Mouse (Mus musculus): ENCODE measurements around the gene Colgalt1. TPM values are rescaled to one million over a fixed set of nuclear protein-coding genes. Genes with fewer than 3 reads are reported as not detected.
A peak's percentile ranks its signal among the peaks of the same experiment; 100 is the strongest.

Colgalt1 gene
- polyA plus RNA-seq (2014; fragmentation: Nextera tagmentation; extraction: Ambion mirVana), result 45.2 and 45.4 TPM in 2 replicates

DNA sequence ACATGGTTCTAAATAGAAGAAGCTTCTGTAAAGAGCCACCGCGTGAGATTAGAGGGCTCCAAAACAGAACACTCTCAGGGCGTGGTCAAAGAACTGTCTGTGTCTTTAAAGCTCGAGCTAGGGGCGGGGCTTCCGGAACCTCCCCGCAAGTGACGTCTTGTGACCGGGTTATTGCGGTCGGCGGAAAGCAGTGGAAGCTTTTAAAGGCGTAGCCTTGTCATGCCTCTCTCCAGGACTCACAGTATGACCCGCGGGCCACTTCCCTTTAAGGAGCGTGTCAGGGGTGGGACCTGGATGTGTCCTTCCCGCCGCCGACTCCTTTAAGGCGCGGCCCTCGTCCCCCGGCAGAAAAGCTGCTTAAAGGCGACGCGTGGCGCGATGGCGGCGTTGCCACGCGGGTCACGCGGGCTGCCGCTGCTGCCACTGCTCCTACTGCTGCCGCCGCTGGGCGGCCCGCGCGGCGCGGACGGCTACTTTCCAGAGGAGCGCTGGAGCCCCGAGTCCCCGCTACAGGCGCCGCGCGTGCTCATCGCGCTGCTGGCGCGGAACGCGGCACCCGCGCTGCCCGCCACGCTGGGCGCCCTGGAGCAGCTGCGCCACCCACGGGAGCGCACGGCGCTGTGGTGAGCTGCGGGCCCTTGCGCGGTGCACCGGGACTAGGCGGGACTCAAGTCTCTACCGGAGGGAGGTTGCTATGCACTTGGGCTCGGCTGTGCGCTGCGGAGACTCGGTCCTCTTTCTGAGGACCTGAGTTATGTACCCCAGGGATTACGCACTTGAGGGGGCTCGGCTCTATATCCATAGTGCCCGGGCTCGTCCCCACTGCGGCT lies at the start of gene Colgalt1:
Colgalt1 (plus strand) TSS at position 177 of the 830 bp plus-strand sequence.
- H3K4me1 ChIP-seq (replicated peaks; ENCODE audit: control insufficient read depth, insufficient read depth, low read length), result peaks cover 13% of the 10 kb centered on the region
- H3K27me3 ChIP-seq (replicated peaks; ENCODE audit: control insufficient read depth, insufficient read depth, low read length), result no peaks in the 10 kb centered on the region
- under 1% methylated on average over 82 of the region's 82 CpGs for WGBS
- peak within 1 kb of the TSS; percentile 79 for H3K27ac ChIP-seq (ENCODE audit: low read depth, low read length)
- H3K4me3 ChIP-seq (ENCODE audit: low read depth, low read length), result peak within 1 kb of the TSS; percentile 97
- H3K36me3 ChIP-seq (ENCODE audit: control insufficient read depth, insufficient read depth, low read length), result peaks cover 10% of the 10 kb centered on the region
- ATAC-seq (replicated peaks; ENCODE audit: low FRiP score), result peak; percentile 99
- peak within 1 kb of the TSS; percentile 95 for H3K4me2 ChIP-seq
- H3K9ac ChIP-seq (ENCODE audit: low read depth, low read length), result peak within 1 kb of the TSS; percentile 89
- no peaks in the 10 kb centered on the region for H3K9me3 ChIP-seq (ENCODE audit: control insufficient read depth, low read length)
- DNase-seq (ENCODE audit: low spot score), result peak; percentile 90

DNA sequence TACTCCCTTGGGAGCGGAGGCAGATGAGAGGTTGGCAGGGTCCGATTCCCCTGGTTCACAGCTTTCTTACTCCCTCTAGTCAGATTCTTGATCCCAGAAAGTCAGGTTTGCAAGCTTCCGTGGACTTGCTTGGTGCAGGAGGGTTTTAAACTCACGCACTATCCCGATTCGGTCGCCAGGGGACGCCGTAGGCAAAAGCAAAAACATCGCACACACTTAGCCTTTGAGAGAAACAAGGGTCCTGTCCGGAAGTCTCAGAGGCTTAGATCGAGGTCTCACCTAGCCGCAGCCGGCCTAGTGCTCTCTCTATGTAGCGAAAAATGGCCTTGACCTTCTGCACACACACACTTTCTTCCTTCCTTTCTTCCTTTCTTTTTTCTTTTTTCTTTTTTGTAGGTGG lies 49.4 kb upstream of the Colgalt1 start:
- DNase-seq (ENCODE audit: low spot score) (peak; percentile 84), ATAC-seq (replicated peaks; ENCODE audit: low FRiP score) (no peak)
- H3K4me1 ChIP-seq (replicated peaks; ENCODE audit: control insufficient read depth, insufficient read depth, low read length), result peaks cover 27% of the 10 kb centered on the region
- H3K4me2 ChIP-seq, result peak overlapping the region; percentile 24; the same call in 1 of the 2 replicates
- H3K4me3 ChIP-seq (ENCODE audit: low read depth, low read length), result no peak overlapping the region
- H3K9me3 ChIP-seq (ENCODE audit: control insufficient read depth, low read length), result no peaks in the 10 kb centered on the region
- no peak overlapping the region for H3K27ac ChIP-seq (ENCODE audit: low read depth, low read length)
- H3K27me3 ChIP-seq (replicated peaks; ENCODE audit: control insufficient read depth, insufficient read depth, low read length), result peaks cover 39% of the 10 kb centered on the region
- H3K36me3 ChIP-seq (ENCODE audit: control insufficient read depth, insufficient read depth, low read length), result no peaks in the 10 kb centered on the region
- 2% methylated on average over 15 of the region's 15 CpGs for WGBS
- no peak overlapping the region for H3K9ac ChIP-seq (ENCODE audit: low read depth, low read length)

DNA sequence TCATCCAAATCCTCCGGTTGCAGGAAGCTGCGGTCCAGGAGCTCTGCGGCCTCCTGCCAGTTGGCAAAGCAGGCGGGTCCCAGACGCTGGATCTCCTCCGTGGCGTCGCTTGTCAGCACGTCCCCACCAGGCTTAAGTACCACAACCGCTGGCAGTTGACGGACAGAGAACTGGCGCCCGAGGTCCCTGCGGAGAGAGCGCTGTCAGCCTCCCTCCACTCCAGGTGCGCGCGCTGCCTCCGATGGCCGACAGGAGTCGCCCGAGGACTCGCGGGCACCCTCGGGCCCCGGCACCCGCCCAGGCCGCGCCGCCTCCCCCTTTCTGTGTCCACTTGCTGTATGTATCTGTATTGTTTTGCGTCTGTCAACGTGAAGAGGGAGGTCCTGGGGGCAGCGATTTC lies 48.0 kb upstream of the Colgalt1 start:
- 0 out of 2 replicates have a peak, but pooled peaks have one; percentile 24 for ATAC-seq (replicated peaks; ENCODE audit: low FRiP score)
- Histone ChIP-seq H3K27ac (ENCODE audit: low read depth, low read length) (no peak overlapping the region), H3K4me1 (replicated peaks; ENCODE audit: control insufficient read depth, insufficient read depth, low read length) (peaks cover 27% of the 10 kb centered on the region), H3K27me3 (replicated peaks; ENCODE audit: control insufficient read depth, insufficient read depth, low read length) (peaks cover 31% of the 10 kb centered on the region), H3K4me2 (peak overlapping the region; percentile 60), H3K9me3 (ENCODE audit: control insufficient read depth, low read length) (no peaks in the 10 kb centered on the region), H3K4me3 (ENCODE audit: low read depth, low read length) (peak overlapping the region; percentile 28), H3K9ac (ENCODE audit: low read depth, low read length) (no peak overlapping the region), H3K36me3 (ENCODE audit: control insufficient read depth, insufficient read depth, low read length) (no peaks in the 10 kb centered on the region)
- peak; percentile 79 for DNase-seq (ENCODE audit: low spot score)
- WGBS, result 2% methylated on average over 33 of the region's 33 CpGs

DNA sequence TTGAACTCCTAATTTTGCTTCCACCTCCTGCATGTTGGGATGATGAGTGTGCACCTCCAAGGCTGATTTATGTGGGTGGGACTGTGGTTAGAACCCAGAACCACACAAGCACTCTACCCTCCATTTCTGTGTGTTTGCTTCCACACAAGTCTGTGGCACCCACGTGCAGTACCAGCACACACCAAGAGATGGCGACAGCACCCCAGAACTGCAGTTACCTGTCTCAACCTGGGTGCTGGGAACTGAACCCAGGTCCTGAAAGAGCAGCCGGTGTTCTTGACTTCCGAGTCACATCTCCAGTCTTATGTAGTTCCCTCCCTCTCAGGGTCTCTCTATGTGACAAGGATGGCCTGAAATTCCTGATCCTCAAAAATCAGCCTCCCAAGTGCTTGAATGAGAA lies 46.8 kb upstream of the Colgalt1 start:
- no peak for DNase-seq (ENCODE audit: low spot score)
- H3K9me3 ChIP-seq (ENCODE audit: control insufficient read depth, low read length), result no peaks in the 10 kb centered on the region
- no peak overlapping the region for H3K9ac ChIP-seq (ENCODE audit: low read depth, low read length)
- no peak overlapping the region for H3K4me3 ChIP-seq (ENCODE audit: low read depth, low read length)
- 82% methylated on average over 4 of the region's 4 CpGs for WGBS
- no peaks in the 10 kb centered on the region for H3K36me3 ChIP-seq (ENCODE audit: control insufficient read depth, insufficient read depth, low read length)
- H3K4me2 ChIP-seq, result no peak overlapping the region
- ATAC-seq (replicated peaks; ENCODE audit: low FRiP score), result no peak
- H3K27ac ChIP-seq (ENCODE audit: low read depth, low read length), result no peak overlapping the region
- H3K4me1 ChIP-seq (replicated peaks; ENCODE audit: control insufficient read depth, insufficient read depth, low read length), result peaks cover 21% of the 10 kb centered on the region; the same call in 1 of the 2 replicates
- H3K27me3 ChIP-seq (replicated peaks; ENCODE audit: control insufficient read depth, insufficient read depth, low read length), result peaks cover 23% of the 10 kb centered on the region

DNA sequence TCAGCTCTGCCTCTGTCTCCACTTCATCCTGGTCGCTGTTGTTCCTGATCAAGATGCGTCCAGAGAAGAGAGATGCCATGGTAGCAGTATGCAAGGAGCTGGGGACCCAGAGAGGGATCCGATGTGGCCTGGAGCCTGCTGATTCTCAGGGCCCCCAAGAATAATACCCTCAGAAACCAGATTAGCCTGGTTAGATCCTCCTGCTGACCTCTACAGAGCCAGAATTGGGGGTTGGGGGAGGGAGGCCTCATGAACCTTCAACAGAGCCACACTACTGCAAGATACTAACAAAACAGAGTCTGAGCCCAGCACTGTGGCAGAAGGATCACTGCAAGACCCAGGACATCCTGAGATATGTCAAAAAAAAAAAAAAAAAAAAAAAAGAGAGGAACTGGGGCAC lies 44.3 kb upstream of the Colgalt1 start, which contains the start of gene Nxnl1:
Nxnl1 (minus strand) TSS at position 101 of the 400 bp plus-strand sequence.
- no peaks in the 10 kb centered on the region for H3K9me3 ChIP-seq (ENCODE audit: control insufficient read depth, low read length)
- 66% methylated on average over 3 of the region's 3 CpGs for WGBS
- H3K4me1 ChIP-seq (replicated peaks; ENCODE audit: control insufficient read depth, insufficient read depth, low read length), result peaks cover 11% of the 10 kb centered on the region
- no peak within 1 kb of the TSS for H3K4me3 ChIP-seq (ENCODE audit: low read depth, low read length)
- no peak within 1 kb of the TSS for H3K4me2 ChIP-seq
- no peaks in the 10 kb centered on the region for H3K36me3 ChIP-seq (ENCODE audit: control insufficient read depth, insufficient read depth, low read length)
- H3K27me3 ChIP-seq (replicated peaks; ENCODE audit: control insufficient read depth, insufficient read depth, low read length), result peaks cover 16% of the 10 kb centered on the region
- DNase-seq (ENCODE audit: low spot score), result no peak
- no peak within 1 kb of the TSS for H3K9ac ChIP-seq (ENCODE audit: low read depth, low read length)
- no peak for ATAC-seq (replicated peaks; ENCODE audit: low FRiP score)
- no peak within 1 kb of the TSS for H3K27ac ChIP-seq (ENCODE audit: low read depth, low read length)

DNA sequence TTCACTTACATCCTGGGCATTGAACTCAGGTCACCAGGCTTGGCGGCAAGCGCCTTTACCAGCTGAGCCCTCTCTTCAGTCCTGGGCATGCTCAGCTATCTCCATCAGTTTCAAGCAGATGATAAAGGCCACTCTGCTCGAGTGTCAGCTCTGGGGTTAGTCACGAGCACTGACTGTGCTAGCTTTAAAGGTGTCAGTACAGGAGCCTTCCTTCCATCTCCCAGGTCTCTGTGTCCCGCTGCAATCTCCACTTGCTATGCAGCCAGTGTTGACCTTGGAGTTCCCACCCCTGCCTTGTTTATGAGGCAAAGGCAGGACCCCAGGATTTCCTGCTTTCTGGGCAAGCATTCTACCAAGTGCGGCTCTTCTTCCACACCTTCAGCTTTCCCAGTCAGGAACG lies 43.2 kb upstream of the Colgalt1 start:
- H3K9ac ChIP-seq (ENCODE audit: low read depth, low read length), result no peak overlapping the region
- H3K36me3 ChIP-seq (ENCODE audit: control insufficient read depth, insufficient read depth, low read length), result no peaks in the 10 kb centered on the region
- H3K4me3 ChIP-seq (ENCODE audit: low read depth, low read length), result no peak overlapping the region
- DNase-seq (ENCODE audit: low spot score) (no peak), ATAC-seq (replicated peaks; ENCODE audit: low FRiP score) (no peak)
- no peak overlapping the region for H3K4me2 ChIP-seq
- no peak overlapping the region for H3K27ac ChIP-seq (ENCODE audit: low read depth, low read length)
- no peaks in the 10 kb centered on the region for H3K9me3 ChIP-seq (ENCODE audit: control insufficient read depth, low read length)
- WGBS, result 67% methylated on average over 7 of the region's 7 CpGs
- H3K27me3 ChIP-seq (replicated peaks; ENCODE audit: control insufficient read depth, insufficient read depth, low read length), result peaks cover 7% of the 10 kb centered on the region
- peaks cover 9% of the 10 kb centered on the region for H3K4me1 ChIP-seq (replicated peaks; ENCODE audit: control insufficient read depth, insufficient read depth, low read length)

DNA sequence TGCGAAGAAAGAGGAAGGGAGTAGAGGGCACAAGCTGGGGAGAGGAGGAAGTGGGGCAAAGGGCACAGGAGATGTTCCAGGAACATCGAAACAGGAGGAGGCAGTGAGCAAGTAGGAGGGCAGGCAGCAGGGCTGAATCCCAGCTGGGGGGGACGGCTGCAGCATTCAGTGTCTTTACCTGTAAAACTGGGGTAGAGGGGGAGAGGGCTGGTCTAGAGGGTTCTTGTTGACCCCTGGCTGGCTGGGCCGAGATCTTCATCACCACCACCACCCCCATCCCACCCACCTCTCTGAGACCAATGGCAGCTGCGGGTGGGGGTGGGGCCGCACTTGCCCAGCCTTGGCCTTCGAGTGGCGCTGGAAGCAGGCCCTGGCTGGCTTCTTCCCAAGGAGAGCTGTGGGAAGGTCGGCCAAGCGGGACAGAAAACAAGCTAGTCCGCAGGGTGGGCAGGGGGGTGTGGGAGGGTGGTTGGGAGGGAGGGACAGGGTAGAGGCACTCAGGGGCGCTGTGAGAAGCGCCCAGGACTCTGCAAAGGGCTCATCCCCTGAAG lies 42.3 kb upstream of the Colgalt1 start, which contains the start of gene Slc27a1:
Slc27a1 (plus strand) TSS at position 496 of the 551 bp plus-strand sequence.
- H3K27ac ChIP-seq (ENCODE audit: low read depth, low read length), result no peak within 1 kb of the TSS
- no peak for DNase-seq (ENCODE audit: low spot score)
- H3K4me3 ChIP-seq (ENCODE audit: low read depth, low read length), result peak within 1 kb of the TSS; percentile 67
- no peaks in the 10 kb centered on the region for H3K36me3 ChIP-seq (ENCODE audit: control insufficient read depth, insufficient read depth, low read length)
- 21% methylated on average over 13 of the region's 13 CpGs for WGBS
- H3K9me3 ChIP-seq (ENCODE audit: control insufficient read depth, low read length), result no peaks in the 10 kb centered on the region
- no peak for ATAC-seq (replicated peaks; ENCODE audit: low FRiP score)
- peak within 1 kb of the TSS; percentile 94 for H3K4me2 ChIP-seq
- H3K27me3 ChIP-seq (replicated peaks; ENCODE audit: control insufficient read depth, insufficient read depth, low read length), result peaks cover 7% of the 10 kb centered on the region
- H3K9ac ChIP-seq (ENCODE audit: low read depth, low read length), result 0 out of 2 replicates have a peak within 1 kb of the TSS, but pooled peaks have one; percentile 25
- peaks cover 8% of the 10 kb centered on the region for H3K4me1 ChIP-seq (replicated peaks; ENCODE audit: control insufficient read depth, insufficient read depth, low read length)

DNA sequence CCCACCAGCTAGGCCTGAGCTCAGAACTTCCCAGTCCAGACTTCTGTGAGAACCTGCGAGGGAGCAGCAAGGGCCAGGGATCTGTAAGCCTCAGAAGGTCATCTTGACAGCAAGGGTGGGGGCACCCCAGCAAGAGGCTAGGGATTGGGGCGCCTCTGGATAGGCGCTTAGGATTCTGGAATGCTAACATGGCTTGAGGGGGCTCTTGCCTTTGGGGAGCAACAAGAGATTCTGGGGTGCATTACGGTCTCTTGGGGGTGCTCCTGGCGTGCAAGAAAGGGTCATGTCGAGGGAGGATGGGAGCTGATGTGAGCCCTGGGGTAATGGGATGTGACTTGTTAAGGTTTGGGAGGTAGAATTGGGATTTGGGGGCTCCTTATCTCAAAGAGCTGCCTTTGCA lies 41.9 kb upstream of the Colgalt1 start:
- H3K9ac ChIP-seq (ENCODE audit: low read depth, low read length), result no peak overlapping the region
- H3K9me3 ChIP-seq (ENCODE audit: control insufficient read depth, low read length), result no peaks in the 10 kb centered on the region
- no peak for DNase-seq (ENCODE audit: low spot score)
- H3K4me3 ChIP-seq (ENCODE audit: low read depth, low read length), result peak overlapping the region; percentile 67
- H3K4me2 ChIP-seq, result peak overlapping the region; percentile 94
- WGBS, result 42% methylated on average over 6 of the region's 6 CpGs
- peaks cover 8% of the 10 kb centered on the region for H3K4me1 ChIP-seq (replicated peaks; ENCODE audit: control insufficient read depth, insufficient read depth, low read length)
- H3K36me3 ChIP-seq (ENCODE audit: control insufficient read depth, insufficient read depth, low read length), result no peaks in the 10 kb centered on the region
- no peak for ATAC-seq (replicated peaks; ENCODE audit: low FRiP score)
- peaks cover 7% of the 10 kb centered on the region for H3K27me3 ChIP-seq (replicated peaks; ENCODE audit: control insufficient read depth, insufficient read depth, low read length)
- H3K27ac ChIP-seq (ENCODE audit: low read depth, low read length), result no peak overlapping the region

Measured in liver, embryonic 11.5 days (tissue).